Mouse (Mus musculus): Measurements from ENCODE around the gene Zmiz1. TPM values are rescaled to one million over a fixed set of nuclear protein-coding genes. Genes with fewer than 3 reads are reported as not detected.

Zmiz1 gene
- polyA plus RNA-seq, 1 experiment from 2014 or later: 37.4 TPM

DNA sequence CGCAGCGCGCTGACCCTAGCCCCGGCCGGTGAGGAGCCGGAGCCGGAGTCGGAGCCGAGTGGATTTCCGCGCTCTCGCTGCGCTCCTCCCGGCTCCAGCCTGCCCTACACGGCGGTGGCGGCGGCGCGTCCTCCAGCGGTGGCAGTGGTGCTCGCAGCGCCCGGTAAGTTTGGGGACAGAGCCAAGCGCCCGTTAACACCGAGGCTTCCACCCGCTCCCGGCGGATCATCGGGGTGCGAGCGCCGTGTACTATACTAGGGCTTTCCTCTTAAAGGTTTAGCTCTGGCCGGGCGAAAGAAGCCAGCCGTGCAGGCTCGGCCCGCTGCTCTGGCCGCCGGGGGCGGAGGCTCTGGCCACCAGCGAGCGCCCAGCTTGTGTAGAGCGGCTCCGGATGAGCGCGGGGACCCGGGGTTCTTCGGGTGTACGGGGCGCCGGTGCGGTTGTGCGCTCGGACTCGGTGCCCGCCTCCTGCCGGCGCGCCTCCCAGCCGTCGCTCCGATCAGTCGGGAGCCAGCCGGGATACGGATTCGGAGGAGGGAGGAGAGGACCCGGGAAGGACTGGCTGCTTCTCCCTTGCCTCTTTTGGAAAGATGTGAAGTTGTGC, 511 bp downstream of the Zmiz1 start:
- H3K27ac ChIP-seq (ENCODE audit: low read depth): peak overlapping the region; percentile 100
- peak overlapping the region; percentile 94 for H3K4me2 ChIP-seq (ENCODE audit: low read length)
- 0 out of 2 replicates have a peak, but pooled peaks have one; percentile 10 for ATAC-seq (replicated peaks; ENCODE audit: low FRiP score, low TSS enrichment, low read depth)
- H3K36me3 ChIP-seq (ENCODE audit: control insufficient read depth, insufficient read depth, low read length): no peaks in the 10 kb centered on the region
- no peak for DNase-seq (ENCODE audit: low spot score)
- peak overlapping the region; percentile 94 for H3K4me3 ChIP-seq (ENCODE audit: low read depth, low read length)
- H3K9me3 ChIP-seq (ENCODE audit: control insufficient read depth, low read length): no peaks in the 10 kb centered on the region
- no peaks in the 10 kb centered on the region for H3K27me3 ChIP-seq (replicated peaks; ENCODE audit: control insufficient read depth, insufficient read depth, low read length)
- H3K4me1 ChIP-seq (replicated peaks; ENCODE audit: control insufficient read depth, insufficient read depth, low read length): peaks cover 57% of the 10 kb centered on the region
- WGBS: under 1% methylated on average over 69 of the region's 69 CpGs
- peak overlapping the region; percentile 96 for H3K9ac ChIP-seq (ENCODE audit: low read length)

GRCm38 (mm10) chr14:25459998-25460800, 1.2 kb downstream of the Zmiz1 start:
- Histone ChIP-seq H3K27ac (ENCODE audit: low read depth) (peak overlapping the region; percentile 100), H3K4me1 (replicated peaks; ENCODE audit: control insufficient read depth, insufficient read depth, low read length) (peaks cover 63% of the 10 kb centered on the region), H3K4me2 (ENCODE audit: low read length) (peak overlapping the region; percentile 94), H3K9ac (ENCODE audit: low read length) (peak overlapping the region; percentile 96), H3K9me3 (ENCODE audit: control insufficient read depth, low read length) (no peaks in the 10 kb centered on the region), H3K36me3 (ENCODE audit: control insufficient read depth, insufficient read depth, low read length) (no peaks in the 10 kb centered on the region), H3K27me3 (replicated peaks; ENCODE audit: control insufficient read depth, insufficient read depth, low read length) (no peaks in the 10 kb centered on the region), H3K4me3 (ENCODE audit: low read depth, low read length) (peak overlapping the region; percentile 94)
- no peak for ATAC-seq (replicated peaks; ENCODE audit: low FRiP score, low TSS enrichment, low read depth)
- under 1% methylated on average over 60 of the region's 63 CpGs for WGBS
- peak; percentile 80 for DNase-seq (ENCODE audit: low spot score)

DNA sequence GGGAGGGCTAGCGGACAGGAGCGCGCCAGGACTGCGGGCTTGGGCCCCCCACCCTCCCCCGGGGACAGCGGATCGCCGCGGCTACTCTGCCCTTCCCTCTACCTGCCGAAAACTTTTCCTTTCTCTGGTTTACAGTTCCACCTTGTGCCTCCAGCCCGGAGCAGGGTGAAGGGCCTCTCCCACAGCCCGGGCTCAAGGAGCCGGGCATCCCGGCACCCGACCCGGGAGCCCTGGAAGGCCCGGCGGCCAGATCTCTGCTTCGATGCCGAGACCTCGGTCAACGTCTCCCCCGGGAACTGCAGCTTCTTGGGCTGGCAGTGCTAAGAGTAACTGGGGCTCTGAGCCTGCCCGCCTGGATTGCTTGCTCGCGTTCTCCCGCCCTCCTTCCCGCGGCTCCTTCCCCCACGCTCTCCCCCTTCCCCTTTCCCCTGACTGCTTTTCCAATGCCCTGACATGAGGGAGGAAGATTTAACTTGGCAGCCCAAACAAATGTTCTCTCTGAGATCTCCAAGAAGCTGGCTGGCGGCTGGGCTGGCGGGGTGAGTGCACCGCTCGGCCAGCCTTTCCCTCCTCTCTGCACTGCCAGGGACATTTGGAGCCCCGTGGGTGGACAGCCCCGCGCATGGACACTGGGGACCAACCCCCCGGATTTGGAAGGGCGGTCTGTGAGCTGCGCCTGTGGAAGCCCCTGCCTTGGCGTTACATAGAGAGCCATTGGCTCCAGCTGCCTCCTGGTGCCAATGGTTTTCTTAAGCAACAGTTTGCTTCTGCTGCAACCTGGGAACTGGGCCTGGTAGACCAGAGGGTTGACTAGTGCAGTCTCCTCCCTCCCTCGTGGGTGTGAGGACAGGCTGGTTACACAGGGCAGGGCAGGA, 2.1 kb downstream of the Zmiz1 start:
- H3K9ac ChIP-seq (ENCODE audit: low read length): peak overlapping the region; percentile 96
- peaks cover 64% of the 10 kb centered on the region for H3K4me1 ChIP-seq (replicated peaks; ENCODE audit: control insufficient read depth, insufficient read depth, low read length)
- H3K9me3 ChIP-seq (ENCODE audit: control insufficient read depth, low read length): no peaks in the 10 kb centered on the region
- no peaks in the 10 kb centered on the region for H3K27me3 ChIP-seq (replicated peaks; ENCODE audit: control insufficient read depth, insufficient read depth, low read length)
- ATAC-seq (replicated peaks; ENCODE audit: low FRiP score, low TSS enrichment, low read depth) (no peak), DNase-seq (ENCODE audit: low spot score) (peak; percentile 82)
- under 1% methylated on average over 42 of the region's 42 CpGs for WGBS
- H3K4me3 ChIP-seq (ENCODE audit: low read depth, low read length): peak overlapping the region; percentile 94
- no peaks in the 10 kb centered on the region for H3K36me3 ChIP-seq (ENCODE audit: control insufficient read depth, insufficient read depth, low read length)
- H3K4me2 ChIP-seq (ENCODE audit: low read length): peak overlapping the region; percentile 94
- H3K27ac ChIP-seq (ENCODE audit: low read depth): peak overlapping the region; percentile 100

DNA sequence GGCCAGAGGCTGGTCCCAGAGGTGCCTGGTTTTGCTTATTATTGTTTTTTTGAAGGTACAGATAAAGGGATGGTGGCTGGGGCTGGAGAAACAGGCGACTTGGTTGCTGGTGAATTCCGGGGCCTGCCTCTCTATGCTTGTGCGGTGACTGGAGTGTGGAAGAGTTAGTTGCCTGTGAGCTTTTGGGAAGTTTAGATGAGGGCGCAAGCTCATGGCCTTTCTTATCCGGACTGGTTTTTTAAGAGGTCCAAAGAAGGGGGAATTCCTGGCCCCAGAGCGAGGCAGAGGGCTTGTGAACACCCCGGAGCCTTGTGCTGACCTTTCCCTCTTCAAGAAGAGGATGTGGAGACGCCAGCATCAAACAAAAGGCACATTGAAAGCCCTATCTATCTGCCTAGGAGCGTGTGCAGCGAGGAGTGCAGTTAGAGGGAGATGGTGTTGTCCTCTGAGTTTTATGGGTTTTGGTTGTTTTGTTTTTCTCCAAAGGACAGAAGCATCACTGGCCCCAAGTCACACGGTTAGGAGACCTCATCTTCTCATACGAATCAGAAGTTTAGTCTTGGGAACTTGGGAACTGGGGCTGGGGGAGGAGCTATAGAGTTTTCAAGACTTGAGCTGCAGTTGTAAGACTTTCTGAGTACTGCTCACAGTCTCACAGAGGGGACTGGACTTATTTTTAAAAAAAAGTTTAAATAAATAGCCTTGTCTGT, 2.8 kb downstream of the Zmiz1 start:
- Histone ChIP-seq H3K36me3 (ENCODE audit: control insufficient read depth, insufficient read depth, low read length) (no peaks in the 10 kb centered on the region), H3K9ac (ENCODE audit: low read length) (peak overlapping the region; percentile 96), H3K4me2 (ENCODE audit: low read length) (peak overlapping the region; percentile 94), H3K27ac (ENCODE audit: low read depth) (peak overlapping the region; percentile 100), H3K4me1 (replicated peaks; ENCODE audit: control insufficient read depth, insufficient read depth, low read length) (peaks cover 67% of the 10 kb centered on the region), H3K27me3 (replicated peaks; ENCODE audit: control insufficient read depth, insufficient read depth, low read length) (no peaks in the 10 kb centered on the region), H3K4me3 (ENCODE audit: low read depth, low read length) (peak overlapping the region; percentile 94), H3K9me3 (ENCODE audit: control insufficient read depth, low read length) (no peaks in the 10 kb centered on the region)
- DNase-seq (ENCODE audit: low spot score): no peak
- WGBS: 20% methylated on average over 12 of the region's 12 CpGs
- ATAC-seq (replicated peaks; ENCODE audit: low FRiP score, low TSS enrichment, low read depth): no peak

GRCm38 (mm10) chr14:25462975-25463374, 4.0 kb downstream of the Zmiz1 start:
- 27% methylated on average over 1 of the region's 1 CpGs for WGBS
- Histone ChIP-seq H3K27ac (ENCODE audit: low read depth) (no peak overlapping the region), H3K27me3 (replicated peaks; ENCODE audit: control insufficient read depth, insufficient read depth, low read length) (no peaks in the 10 kb centered on the region), H3K4me2 (ENCODE audit: low read length) (no peak overlapping the region), H3K9ac (ENCODE audit: low read length) (no peak overlapping the region), H3K36me3 (ENCODE audit: control insufficient read depth, insufficient read depth, low read length) (no peaks in the 10 kb centered on the region), H3K4me1 (replicated peaks; ENCODE audit: control insufficient read depth, insufficient read depth, low read length) (peaks cover 71% of the 10 kb centered on the region), H3K9me3 (ENCODE audit: control insufficient read depth, low read length) (no peaks in the 10 kb centered on the region), H3K4me3 (ENCODE audit: low read depth, low read length) (no peak overlapping the region)
- ATAC-seq (replicated peaks; ENCODE audit: low FRiP score, low TSS enrichment, low read depth) (no peak), DNase-seq (ENCODE audit: low spot score) (no peak)

GRCm38 (mm10) chr14:25463919-25464318, 4.9 kb downstream of the Zmiz1 start:
- DNase-seq (ENCODE audit: low spot score) (no peak), ATAC-seq (replicated peaks; ENCODE audit: low FRiP score, low TSS enrichment, low read depth) (no peak)
- H3K4me3 ChIP-seq (ENCODE audit: low read depth, low read length): no peak overlapping the region
- peaks cover 74% of the 10 kb centered on the region for H3K4me1 ChIP-seq (replicated peaks; ENCODE audit: control insufficient read depth, insufficient read depth, low read length)
- H3K9ac ChIP-seq (ENCODE audit: low read length): no peak overlapping the region
- 21% methylated on average over 9 of the region's 9 CpGs for WGBS
- H3K9me3 ChIP-seq (ENCODE audit: control insufficient read depth, low read length): no peaks in the 10 kb centered on the region
- H3K4me2 ChIP-seq (ENCODE audit: low read length): 0 out of 2 replicates have a peak overlapping the region, but pooled peaks have one; percentile 15
- no peaks in the 10 kb centered on the region for H3K36me3 ChIP-seq (ENCODE audit: control insufficient read depth, insufficient read depth, low read length)
- H3K27me3 ChIP-seq (replicated peaks; ENCODE audit: control insufficient read depth, insufficient read depth, low read length): no peaks in the 10 kb centered on the region
- H3K27ac ChIP-seq (ENCODE audit: low read depth): no peak overlapping the region

GRCm38 (mm10) chr14:25464611-25465307, 5.8 kb downstream of the Zmiz1 start:
- no peak overlapping the region for H3K4me3 ChIP-seq (ENCODE audit: low read depth, low read length)
- H3K36me3 ChIP-seq (ENCODE audit: control insufficient read depth, insufficient read depth, low read length): no peaks in the 10 kb centered on the region
- no peak overlapping the region for H3K9ac ChIP-seq (ENCODE audit: low read length)
- DNase-seq (ENCODE audit: low spot score) (peak; percentile 73), ATAC-seq (replicated peaks; ENCODE audit: low FRiP score, low TSS enrichment, low read depth) (peak; percentile 41; the same call in 1 of the 2 replicates)
- H3K27me3 ChIP-seq (replicated peaks; ENCODE audit: control insufficient read depth, insufficient read depth, low read length): no peaks in the 10 kb centered on the region
- H3K4me1 ChIP-seq (replicated peaks; ENCODE audit: control insufficient read depth, insufficient read depth, low read length): peaks cover 75% of the 10 kb centered on the region
- H3K9me3 ChIP-seq (ENCODE audit: control insufficient read depth, low read length): no peaks in the 10 kb centered on the region
- 53% methylated on average over 8 of the region's 8 CpGs for WGBS
- H3K4me2 ChIP-seq (ENCODE audit: low read length): no peak overlapping the region
- H3K27ac ChIP-seq (ENCODE audit: low read depth): no peak overlapping the region
